ENCODE assay signal across 14 mouse cellular contexts in genomic region chr11:72129032-72129894, GRCm38 (mm10). TPM values are rescaled to one million over a fixed set of nuclear protein-coding genes. Genes with fewer than 3 reads are reported as not detected.
DNase-seq lines count a peak whose midpoint lies in the region; ATAC-seq and TF ChIP-seq lines count a peak whose summit lies in the region.
"Had no signal": no experiment of that assay in that cellular context is flagged by ENCODE, and none has a peak within 500 bp of the region (broad histone marks: within the 10 kb centered on the region; RNA-seq: fewer than 3 reads in every experiment).

No protein-coding gene starts in this region.

- H3K4me2 ChIP-seq in liver, embryonic 16.5 days (ENCODE audit: low read depth, low read length), result peak overlapping the region; percentile 12; the same call in 1 of the 2 replicates
- no peak overlapping the region for H3K4me2 ChIP-seq in stomach, embryonic 16.5 days (ENCODE audit: low read depth, low read length)

- WGBS in liver, embryonic 16.5 days (ENCODE audit: insufficient replicate concordance), result 45% methylated on average over 8 of the region's 8 CpGs
- 48% methylated on average over 8 of the region's 8 CpGs for WGBS in stomach, embryonic 16.5 days

- H3K27me3 ChIP-seq in liver, embryonic 16.5 days (ENCODE audit: control insufficient read depth, insufficient read depth, low read depth, low read length), result peaks cover 12% of the 10 kb centered on the region
- peaks cover 9% of the 10 kb centered on the region for H3K27me3 ChIP-seq in stomach, embryonic 16.5 days (ENCODE audit: control insufficient read depth, insufficient read depth, low read length)

- H3K9me3 ChIP-seq in liver, embryonic 16.5 days (replicated peaks; ENCODE audit: control insufficient read depth, low read length), result no peaks in the 10 kb centered on the region
- H3K9me3 ChIP-seq in stomach, embryonic 16.5 days (replicated peaks; ENCODE audit: control insufficient read depth, low read length), result no peaks in the 10 kb centered on the region
- H3K9me3 ChIP-seq: embryonic facial prominence, embryonic 12.5 days had no signal

- H3K4me3 ChIP-seq in gastrocnemius, adult 2 months, result peak overlapping the region; percentile 57
- H3K4me3 ChIP-seq in liver, embryonic 16.5 days (ENCODE audit: low read depth, low read length), result no peak overlapping the region
- no peak overlapping the region for H3K4me3 ChIP-seq in stomach, embryonic 16.5 days (replicated peaks; ENCODE audit: low read length)
- H3K4me3 ChIP-seq: embryonic facial prominence, embryonic 12.5 days had no signal

- H3K36me3 ChIP-seq in liver, embryonic 16.5 days (ENCODE audit: control insufficient read depth, insufficient read depth), result no peaks in the 10 kb centered on the region
- no peaks in the 10 kb centered on the region for H3K36me3 ChIP-seq in stomach, embryonic 16.5 days (ENCODE audit: control insufficient read depth, insufficient read depth, low read length)
- H3K36me3 ChIP-seq: embryonic facial prominence, embryonic 12.5 days had no signal

- peak overlapping the region; percentile 88 for H3K27ac ChIP-seq in gastrocnemius, adult 2 months
- H3K27ac ChIP-seq in liver, embryonic 16.5 days (ENCODE audit: low read length), result no peak overlapping the region
- H3K27ac ChIP-seq in stomach, embryonic 16.5 days (ENCODE audit: low read length), result peak overlapping the region; percentile 38; the same call in 1 of the 2 replicates
- H3K27ac ChIP-seq: embryonic facial prominence, embryonic 12.5 days; liver, embryonic 14.5 days had no signal

- DNase-seq in gastrocnemius, adult 2 months, result peak; percentile 44
- no peak for DNase-seq in gastrocnemius, adult 18-20 months (ENCODE audit: low spot score)
- DNase-seq in liver, result no peak
- peak; percentile 52 to 64 for DNase-seq in cerebellum, postnatal 14 days
- no peak for DNase-seq in adrenal gland, postnatal 10 days
- DNase-seq in urinary bladder, postnatal 10 days (ENCODE audit: low spot score), result no peak
- DNase-seq: spleen, adult 18-20 months; thymus, adult 18-20 months had no signal

- intact Hi-C loops in gastrocnemius, adult 2 months (cut with DNase I), result loop anchor here (5.0 kb wide), 1 partner anchor 37 kb away; no protein-coding TSS in a partner anchor

- no peaks in the 10 kb centered on the region for H3K4me1 ChIP-seq in liver, embryonic 16.5 days (ENCODE audit: control insufficient read depth, low read depth, low read length)
- peaks cover 30% of the 10 kb centered on the region for H3K4me1 ChIP-seq in stomach, embryonic 16.5 days (ENCODE audit: control insufficient read depth, insufficient read depth, low read length)

- ATAC-seq in liver, embryonic 16.5 days (ENCODE audit: low read depth), result no peak
- no peak for ATAC-seq in stomach, embryonic 16.5 days (ENCODE audit: insufficient read depth, low FRiP score)
- ATAC-seq: inflammation-experienced regulatory T-cells, adult 6 months had no signal

- no peak overlapping the region for H3K9ac ChIP-seq in liver, embryonic 16.5 days (ENCODE audit: low read depth, low read length)
- H3K9ac ChIP-seq in stomach, embryonic 16.5 days (ENCODE audit: low read length), result no peak overlapping the region
- H3K9ac ChIP-seq: embryonic facial prominence, embryonic 12.5 days; liver, embryonic 14.5 days had no signal

- no peak for TF ChIP-seq CTCF in gastrocnemius, adult 2 months (IDR thresholded peaks at IDR 0.05)

RNA-seq across cellular contexts. Expression of gene Pitpnm3, which starts 6.3 kb away (rescaled TPM):
- 1 to 10 TPM; 1.7 to 2.2 TPM for total RNA-seq in gastrocnemius, adult 2 months (2021)
- 1 to 10 TPM; 2.0 to 2.3 TPM for total RNA-seq in gastrocnemius, adult 18-20 months (2021)
- 0.01 TPM in 1 of 2 replicates, not detected in the other for polyA plus RNA-seq in liver, embryonic 16.5 days (2015; fragmentation: Nextera tagmentation; extraction: Ambion mirVana)
- polyA plus RNA-seq in stomach, embryonic 16.5 days (2015; fragmentation: Nextera tagmentation; extraction: Ambion mirVana), result 0.63 and 1.0 TPM in 2 replicates
- 1 to 10 TPM; 1.4 to 1.5 TPM for total RNA-seq in adrenal gland, postnatal 10 days (2021)
- total RNA-seq: MEL had no signal
- polyA plus RNA-seq: inflammation-experienced regulatory T-cells, adult 6 months had no signal

Comparison
In these comparisons a context has a peak if more than half of its experiments do, and no peak if none do; other contexts are left out.
1. DNase-seq: peak in gastrocnemius, adult 2 months (single experiment) and cerebellum, postnatal 14 days (2 of 2); none in gastrocnemius, adult 18-20 months (single experiment), liver (single experiment), adrenal gland, postnatal 10 days (single experiment) and urinary bladder, postnatal 10 days (single experiment).